Mouse (Mus musculus): ENCODE data around the gene Zfp446.
"Not testable (repeated sequence)": the region's sequence is repeated elsewhere in the genome, so short reads cannot be mapped to it uniquely, and the experiment has no call there.

The Zfp446 gene

GRCm38 (mm10) chr7:12977682-12978389 lies at the start of gene Zfp446:
Gene Zfp446, plus strand, starts transcription at chr7:12977848.
- peak; percentile 99 for DNase-seq

- DNase-seq, result no peak
Measured at GRCm38 (mm10) chr7:12933615-12934140, 44.0 kb upstream of the Zfp446 start.

- no peak for DNase-seq
Measured at GRCm38 (mm10) chr7:12934808-12935207, 42.8 kb upstream of the Zfp446 start.

GRCm38 (mm10) chr7:12937254-12937803 lies 40.3 kb upstream of the Zfp446 start:
- not testable (repeated sequence) for DNase-seq

GRCm38 (mm10) chr7:12940599-12940998 lies 37.0 kb upstream of the Zfp446 start:
- DNase-seq, result no peak

GRCm38 (mm10) chr7:12943488-12943887 lies 34.2 kb upstream of the Zfp446 start:
- DNase-seq, result no peak

GRCm38 (mm10) chr7:12949032-12949871 lies 28.4 kb upstream of the Zfp446 start:
- DNase-seq, result peak; percentile 97

GRCm38 (mm10) chr7:12949872-12950229 lies 27.8 kb upstream of the Zfp446 start:
- no peak for DNase-seq

- DNase-seq, result no peak
Measured at GRCm38 (mm10) chr7:12954896-12955295, 22.8 kb upstream of the Zfp446 start.

GRCm38 (mm10) chr7:12957511-12957910 lies 20.1 kb upstream of the Zfp446 start:
- no peak for DNase-seq

GRCm38 (mm10) chr7:12958948-12959347 lies 18.7 kb upstream of the Zfp446 start:
- no peak for DNase-seq

GRCm38 (mm10) chr7:12959718-12960117 lies 17.9 kb upstream of the Zfp446 start:
- no peak for DNase-seq

- DNase-seq, result peak; percentile 55
Measured at GRCm38 (mm10) chr7:12961511-12962141, 16.0 kb upstream of the Zfp446 start.

GRCm38 (mm10) chr7:12965678-12966091 lies 12.0 kb upstream of the Zfp446 start, which contains the start of gene Zfp324:
Gene Zfp324, plus strand, starts transcription at chr7:12965838.
- DNase-seq, result peak; percentile 93

GRCm38 (mm10) chr7:12966104-12966845 lies 11.4 kb upstream of the Zfp446 start:
- DNase-seq, result peak; percentile 76

GRCm38 (mm10) chr7:12970906-12971305 lies 6.7 kb upstream of the Zfp446 start:
- DNase-seq, result no peak

GRCm38 (mm10) chr7:12978931-12979722 lies 1.5 kb downstream of the Zfp446 start:
- no peak for DNase-seq

GRCm38 (mm10) chr7:12979776-12980175 lies 2.1 kb downstream of the Zfp446 start:
- DNase-seq, result no peak

- DNase-seq, result no peak
Measured at GRCm38 (mm10) chr7:12980291-12980690, 2.6 kb downstream of the Zfp446 start.

GRCm38 (mm10) chr7:12985724-12986123 lies 8.1 kb downstream of the Zfp446 start:
- DNase-seq, result no peak

GRCm38 (mm10) chr7:12986906-12987305 lies 9.3 kb downstream of the Zfp446 start:
- no peak for DNase-seq
